Mouse (Mus musculus) embryo, embryonic 10.5 days (tissue): Measurements from ENCODE around the gene Aire.

Experiments
- DNase-seq: peaks from one replicate; pipeline ENCODE4 v3.0.0-alpha.2; 2015; ENCODE audit warnings: low spot score

Gene Aire

GRCm38 (mm10) chr10:78043406-78043836 lies at the start of gene Aire:
Aire (minus strand) TSS chr10:78043610.
- peak; percentile 78 for DNase-seq

- DNase-seq, result no peak
These were observed 49.3 kb upstream of the Aire start for GRCm38 (mm10) chr10:78092725-78093029.

- DNase-seq, result no peak
These were observed 48.7 kb upstream of the Aire start for GRCm38 (mm10) chr10:78091865-78092724.

GRCm38 (mm10) chr10:78090706-78091491 lies 47.5 kb upstream of the Aire start:
- no peak for DNase-seq

GRCm38 (mm10) chr10:78090246-78090645 lies 46.8 kb upstream of the Aire start:
- DNase-seq, result no peak

- no peak for DNase-seq
These were observed 43.7 kb upstream of the Aire start for GRCm38 (mm10) chr10:78087101-78087511.

GRCm38 (mm10) chr10:78086444-78087061 lies 43.1 kb upstream of the Aire start:
- no peak for DNase-seq

GRCm38 (mm10) chr10:78085711-78086110 lies 42.3 kb upstream of the Aire start:
- no peak for DNase-seq

GRCm38 (mm10) chr10:78084073-78084472 lies 40.7 kb upstream of the Aire start:
- DNase-seq, result no peak

- DNase-seq, result no peak
These were observed 36.7 kb upstream of the Aire start for GRCm38 (mm10) chr10:78079955-78080591.

GRCm38 (mm10) chr10:78078276-78078675 lies 34.9 kb upstream of the Aire start:
- DNase-seq, result no peak

- DNase-seq, result no peak
These were observed 34.5 kb upstream of the Aire start for GRCm38 (mm10) chr10:78077862-78078261.

GRCm38 (mm10) chr10:78074977-78075376 lies 31.6 kb upstream of the Aire start:
- no peak for DNase-seq

GRCm38 (mm10) chr10:78074151-78074550 lies 30.7 kb upstream of the Aire start:
- DNase-seq, result no peak

- DNase-seq, result peak; percentile 83
These were observed 25.9 kb upstream of the Aire start, which contains the start of gene Icosl for GRCm38 (mm10) chr10:78069101-78070011. Icosl (plus strand) TSS chr10:78069302.

- DNase-seq, result peak; percentile 11
These were observed 25.1 kb upstream of the Aire start for GRCm38 (mm10) chr10:78068541-78068940.

GRCm38 (mm10) chr10:78067226-78067625 lies 23.8 kb upstream of the Aire start:
- DNase-seq, result peak; percentile 57

GRCm38 (mm10) chr10:78063122-78063521 lies 19.7 kb upstream of the Aire start:
- DNase-seq, result no peak

- DNase-seq, result no peak
These were observed 13.6 kb upstream of the Aire start for GRCm38 (mm10) chr10:78057056-78057455.

GRCm38 (mm10) chr10:78054633-78055565 lies 11.5 kb upstream of the Aire start:
- DNase-seq, result no peak
